Mouse (Mus musculus) cortical plate, adult 2 months (tissue): ENCODE data around the gene Fam129a.

Source experiments
- CTCF ChIP-seq: fragments of 200-500 bp; IDR thresholded peaks from 2 replicates; pipeline ENCODE4 v1.5.1; 2011; ENCODE audit warnings: mild to moderate bottlenecking, control low read depth, low read length; ENCODE audit not compliant: insufficient read depth; ENCODE audit errors: extremely low read depth
- POLR2A ChIP-seq: fragments of 200-500 bp; IDR thresholded peaks from 2 replicates; pipeline ENCODE4 v1.6.1; 2011; ENCODE audit warnings: mild to moderate bottlenecking, low read length, control low read depth; ENCODE audit not compliant: insufficient read depth; ENCODE audit errors: extremely low read depth

DNA sequence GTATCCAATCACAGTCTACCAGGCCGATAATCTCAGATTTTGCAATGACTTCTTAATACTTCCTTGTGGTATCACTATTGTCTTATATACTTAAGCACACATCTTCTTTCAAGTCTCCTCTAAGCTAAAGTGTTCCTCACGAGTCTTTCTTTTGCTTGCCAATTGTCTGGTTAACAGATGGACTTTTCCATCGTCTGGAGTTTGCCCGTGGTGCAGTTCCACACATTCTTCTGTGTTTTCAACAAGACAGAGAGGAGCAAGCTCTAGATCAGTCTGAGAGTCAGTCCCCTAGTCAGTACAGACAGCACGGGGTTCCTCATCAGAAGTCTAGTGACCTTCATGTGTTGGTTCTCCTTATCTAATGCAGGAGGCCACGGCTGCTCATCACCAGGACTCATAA lies 10.5 kb downstream of the Fam129a start:
- no peak for TF ChIP-seq POLR2A
- TF ChIP-seq CTCF = no peak
